Mouse (Mus musculus): ENCODE data around the gene Enpp5. TPM values are rescaled to one million over a fixed set of nuclear protein-coding genes. Genes with fewer than 3 reads are reported as not detected.
A peak's percentile ranks its signal among the peaks of the same experiment; 100 is the strongest.

Gene Enpp5
- total and polyA plus RNA-seq, 3 experiments = 5.2 to 7.0 TPM; not detected in 1

DNA sequence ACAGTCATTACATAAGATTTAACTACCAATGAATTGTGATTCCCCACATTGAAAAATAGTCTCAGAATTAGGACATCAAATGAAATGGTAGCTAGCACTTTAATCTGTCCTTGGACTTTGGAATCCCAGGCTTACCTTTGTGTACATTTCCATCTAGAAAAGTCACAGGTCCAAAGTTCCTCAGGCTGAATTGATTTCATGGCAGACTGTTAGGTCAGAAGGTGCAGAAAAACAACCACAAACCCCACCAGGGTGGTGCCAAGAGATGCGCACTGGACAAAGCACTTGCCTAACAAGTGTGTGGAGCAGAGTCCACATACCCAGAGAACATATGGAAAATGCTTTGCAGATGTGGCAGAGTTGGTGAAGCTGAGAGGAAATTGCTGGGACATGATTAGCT is 21.5 kb upstream of the Enpp5 start:
- no peak overlapping the region for H3K9ac ChIP-seq (ENCODE audit: control insufficient read depth, low read depth, low read length, poor library complexity, severe bottlenecking)
- H3K4me3 ChIP-seq (ENCODE audit: control insufficient read depth in 1 of 2, insufficient read depth in 1 of 2, low read depth in 2 of 2, low read length in 2 of 2) = no peak overlapping the region
- no peak overlapping the region for H3K27ac ChIP-seq (ENCODE audit: control insufficient read depth, low read depth, low read length)
- no peaks in the 10 kb centered on the region; a peak in 1 of 4 replicates for H3K4me1 ChIP-seq (ENCODE audit: control insufficient read depth in 1 of 2, insufficient read depth in 2 of 2, low read length in 2 of 2)
- no peak for TF ChIP-seq POLR2A (IDR thresholded peaks at IDR 0.05; ENCODE audit: control insufficient read depth in 1 of 2, insufficient read depth in 1 of 2, low read depth in 1 of 2, low read length in 2 of 2, poor library complexity in 1 of 2)
- no peak for TF ChIP-seq EP300 (IDR thresholded peaks at IDR 0.05; ENCODE audit: low read depth in 1 of 2, low read length in 2 of 2)
- no peak for TF ChIP-seq CHD1 (IDR thresholded peaks at IDR 0.05; ENCODE audit: low read depth, low read length)
- TF ChIP-seq UBTF (IDR thresholded peaks at IDR 0.05; ENCODE audit: borderline replicate concordance, insufficient read depth, low read depth, low read length) = no peak
- no peak for TF ChIP-seq ZC3H11A (IDR thresholded peaks at IDR 0.05; ENCODE audit: low read depth, low read length)
- no peaks in the 10 kb centered on the region for H3K79me2 ChIP-seq (ENCODE audit: control insufficient read depth, insufficient read depth, low read length, poor library complexity)
- no peaks in the 10 kb centered on the region for H3K9me3 ChIP-seq (replicated peaks; ENCODE audit: insufficient read depth, low read length)
- DNase-seq (ENCODE audit: low read depth, low spot score) = no peak
- H3K36me3 ChIP-seq (ENCODE audit: control insufficient read depth in 1 of 2, insufficient read depth in 2 of 2, low read length in 2 of 2) = no peaks in the 10 kb centered on the region; a peak in 1 of 4 replicates
- no peaks in the 10 kb centered on the region for H3K27me3 ChIP-seq (ENCODE audit: control insufficient read depth in 1 of 2, insufficient read depth in 2 of 2, low read length in 2 of 2)

DNA sequence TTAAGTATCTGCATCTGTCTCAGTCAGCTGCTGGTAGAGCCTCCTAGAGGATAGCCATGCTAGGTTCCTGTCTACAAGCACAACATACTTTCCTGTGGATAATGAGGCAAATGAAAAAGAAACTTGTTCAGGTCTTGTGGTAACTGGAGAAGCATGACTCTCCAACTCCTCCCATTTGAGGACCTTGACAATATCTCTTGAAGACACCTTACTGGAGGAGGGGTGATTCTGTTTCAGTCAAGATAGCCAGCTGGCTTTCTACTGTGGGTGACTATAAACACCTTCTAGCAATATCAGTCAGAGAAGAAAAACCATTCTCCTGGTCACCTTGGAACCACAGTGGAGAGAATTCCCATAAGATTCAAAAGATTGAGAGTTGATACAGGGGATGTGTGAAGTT is 20.5 kb upstream of the Enpp5 start:
- DNase-seq (ENCODE audit: low read depth, low spot score) = peak; percentile 52
- Histone ChIP-seq H3K9me3 (replicated peaks; ENCODE audit: insufficient read depth, low read length) (no peaks in the 10 kb centered on the region), H3K79me2 (ENCODE audit: control insufficient read depth, insufficient read depth, low read length, poor library complexity) (no peaks in the 10 kb centered on the region), H3K27ac (ENCODE audit: control insufficient read depth, low read depth, low read length) (no peak overlapping the region), H3K4me1 (ENCODE audit: control insufficient read depth in 1 of 2, insufficient read depth in 2 of 2, low read length in 2 of 2) (no peaks in the 10 kb centered on the region; a peak in 1 of 4 replicates), H3K4me3 (ENCODE audit: control insufficient read depth in 1 of 2, insufficient read depth in 1 of 2, low read depth in 2 of 2, low read length in 2 of 2) (no peak overlapping the region), H3K27me3 (ENCODE audit: control insufficient read depth in 1 of 2, insufficient read depth in 2 of 2, low read length in 2 of 2) (no peaks in the 10 kb centered on the region), H3K9ac (ENCODE audit: control insufficient read depth, low read depth, low read length, poor library complexity, severe bottlenecking) (no peak overlapping the region), H3K36me3 (ENCODE audit: control insufficient read depth in 1 of 2, insufficient read depth in 2 of 2, low read length in 2 of 2) (no peaks in the 10 kb centered on the region; a peak in 1 of 4 replicates)
- TF ChIP-seq E2F4 (IDR thresholded peaks at IDR 0.05; ENCODE audit: borderline replicate concordance, low read depth, low read length) = no peak
- TF ChIP-seq MAFK (IDR thresholded peaks at IDR 0.05; ENCODE audit: borderline replicate concordance, low read depth, low read length) = no peak
- peak; percentile 59 to 67 for TF ChIP-seq EP300 (IDR thresholded peaks at IDR 0.05; ENCODE audit: low read depth in 1 of 2, low read length in 2 of 2)
- no peak for TF ChIP-seq CHD2 (IDR thresholded peaks at IDR 0.05; ENCODE audit: low read length)
- TF ChIP-seq CTCF (IDR thresholded peaks at IDR 0.05 in 2 of 3, conservative IDR thresholded peaks at IDR 0.05 in 1 of 3; ENCODE audit: control insufficient read depth in 1 of 3, insufficient read depth in 1 of 3, low read depth in 2 of 3, low read length in 3 of 3, poor library complexity in 1 of 3, severe bottlenecking in 1 of 3) = no peak
- TF ChIP-seq GATA1 (IDR thresholded peaks at IDR 0.05; ENCODE audit: low read depth, low read length) = peak; percentile 34; the same call in 1 of the 2 replicates
- TF ChIP-seq USF2 (IDR thresholded peaks at IDR 0.05; ENCODE audit: borderline replicate concordance in 1 of 2, insufficient read depth in 1 of 2, low read depth in 1 of 2, low read length in 2 of 2) = no peak
- TF ChIP-seq SIN3A (IDR thresholded peaks at IDR 0.05; ENCODE audit: low read length) = no peak
- TF ChIP-seq TAL1 (IDR thresholded peaks at IDR 0.05; ENCODE audit: low read length) = peak; percentile 55
- no peak for TF ChIP-seq TBP (IDR thresholded peaks at IDR 0.05; ENCODE audit: low read depth, low read length)
- peak; percentile 69 for TF ChIP-seq TCF12 (IDR thresholded peaks at IDR 0.05; ENCODE audit: low read depth, low read length)

DNA sequence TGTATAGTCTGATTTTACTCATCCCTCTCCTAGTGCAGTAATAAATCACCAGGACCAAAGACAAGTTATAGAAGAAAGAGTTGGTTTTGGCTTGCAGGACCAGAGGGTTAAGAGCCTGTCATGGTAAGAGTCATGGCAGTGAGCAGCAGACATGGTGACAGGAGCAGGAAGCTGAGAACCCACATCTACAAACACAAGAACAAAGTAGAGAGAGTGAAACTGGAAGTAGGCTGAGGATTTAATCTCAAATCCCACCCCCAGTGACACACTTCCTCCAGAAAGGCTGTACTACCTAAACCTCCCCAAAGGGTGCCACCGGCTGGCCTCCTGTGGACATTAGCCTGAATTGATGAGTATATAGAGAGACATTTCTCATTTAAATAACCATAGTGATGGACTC is 17.8 kb upstream of the Enpp5 start:
- no peak for DNase-seq (ENCODE audit: low read depth, low spot score)
- H3K79me2 ChIP-seq (ENCODE audit: control insufficient read depth, insufficient read depth, low read length, poor library complexity) = no peaks in the 10 kb centered on the region
- H3K9ac ChIP-seq (ENCODE audit: control insufficient read depth, low read depth, low read length, poor library complexity, severe bottlenecking) = no peak overlapping the region
- H3K27ac ChIP-seq (ENCODE audit: control insufficient read depth, low read depth, low read length) = no peak overlapping the region
- no peaks in the 10 kb centered on the region; a peak in 1 of 4 replicates for H3K4me1 ChIP-seq (ENCODE audit: control insufficient read depth in 1 of 2, insufficient read depth in 2 of 2, low read length in 2 of 2)
- H3K4me3 ChIP-seq (ENCODE audit: control insufficient read depth in 1 of 2, insufficient read depth in 1 of 2, low read depth in 2 of 2, low read length in 2 of 2) = no peak overlapping the region
- H3K27me3 ChIP-seq (ENCODE audit: control insufficient read depth in 1 of 2, insufficient read depth in 2 of 2, low read length in 2 of 2) = no peaks in the 10 kb centered on the region
- H3K9me3 ChIP-seq (replicated peaks; ENCODE audit: insufficient read depth, low read length) = no peaks in the 10 kb centered on the region
- TF ChIP-seq ZNF384 (IDR thresholded peaks at IDR 0.05; ENCODE audit: low read depth, low read length) (no peak), E2F4 (IDR thresholded peaks at IDR 0.05; ENCODE audit: borderline replicate concordance, low read depth, low read length) (no peak), MXI1 (IDR thresholded peaks at IDR 0.05; ENCODE audit: low read depth, low read length) (no peak), USF1 (IDR thresholded peaks at IDR 0.05; ENCODE audit: low read depth, low read length) (no peak), SIN3A (IDR thresholded peaks at IDR 0.05; ENCODE audit: low read length) (no peak), POLR2AphosphoS2 (IDR thresholded peaks at IDR 0.05; ENCODE audit: low read length) (no peak), GABPA (IDR thresholded peaks at IDR 0.05; ENCODE audit: low read depth, low read length) (no peak)
- no peaks in the 10 kb centered on the region; a peak in 1 of 4 replicates for H3K36me3 ChIP-seq (ENCODE audit: control insufficient read depth in 1 of 2, insufficient read depth in 2 of 2, low read length in 2 of 2)

Data from MEL (cell line).